Mouse (Mus musculus) forebrain, embryonic 11.5 days (tissue): ENCODE results near the gene Fads3. TPM values are rescaled to one million over a fixed set of nuclear protein-coding genes. Genes with fewer than 3 reads are reported as not detected.

Source experiments
- ATAC-seq: fragments of 200-750 bp; cut with Nextera tagmentation; replicated peaks from 2 replicates; pipeline ENCODE4 v1.8.0; 2017; ENCODE audit warnings: moderate TSS enrichment; ENCODE audit not compliant: low FRiP score
- DNase-seq: peaks from one replicate; pipeline ENCODE4 v3.0.0-alpha.2; 2017; ENCODE audit warnings: low spot score
- H3K27ac ChIP-seq: fragments of 300-500 bp; sonication (generic); 2 replicates; pipeline ENCODE4 v1.5.1; 2014; ENCODE audit warnings: low read depth, low read length
- H3K27me3 ChIP-seq: fragments of 300-500 bp; sonication (generic); 2 replicates; pipeline ENCODE4 v1.6.1; 2014; ENCODE audit warnings: mild to moderate bottlenecking, low read length, mixed read lengths; ENCODE audit not compliant: control insufficient read depth, insufficient read depth
- H3K36me3 ChIP-seq: fragments of 300-500 bp; sonication (generic); 2 replicates; pipeline ENCODE4 v1.6.1; 2014; ENCODE audit warnings: mild to moderate bottlenecking, low read length, moderate library complexity, mixed read lengths; ENCODE audit not compliant: control insufficient read depth, insufficient read depth
- H3K4me1 ChIP-seq: fragments of 300-500 bp; sonication (generic); replicated peaks from 2 replicates; pipeline ENCODE4 v1.6.1; 2014; ENCODE audit warnings: low read length, mixed read lengths; ENCODE audit not compliant: control insufficient read depth, insufficient read depth
- H3K4me2 ChIP-seq: fragments of 300-500 bp; sonication (generic); 2 replicates; pipeline ENCODE4 v1.6.1; 2014; ENCODE audit warnings: low read depth, mild to moderate bottlenecking, low read length, moderate library complexity, mixed read lengths; ENCODE audit not compliant: severe bottlenecking
- H3K4me3 ChIP-seq: fragments of 300-500 bp; sonication (generic); 2 replicates; pipeline ENCODE4 v1.5.1; 2014; ENCODE audit warnings: low read depth, low read length
- H3K9ac ChIP-seq: fragments of 300-500 bp; sonication (generic); 2 replicates; pipeline ENCODE4 v1.6.1; 2014; ENCODE audit warnings: low read length
- H3K9me3 ChIP-seq: fragments of 300-500 bp; sonication (generic); 2 replicates; pipeline ENCODE4 v1.6.1; 2016; ENCODE audit warnings: low read length, mixed read lengths; ENCODE audit not compliant: control insufficient read depth
- WGBS: fragments of 180-500 bp; shearing (Covaris S2); extraction: QIAGEN DNeasy Blood & Tissue Kit; methylation state at CpG from one replicate; pipeline ENCODE4 v1.1.7; 2014; 5-methylcytosine and 5-hydroxymethylcytosine counted together
- polyA plus RNA-seq: library from polyadenylated mRNA; unstranded; fragments of >200 nt; fragmentation: Nextera tagmentation; extraction: Ambion mirVana; gene quantifications from 2 replicates; pipeline ENCODE4 v1.2.1, GENCODE M21; 2014

The Fads3 gene
- 5.9 and 6.1 TPM in 2 replicates for polyA plus RNA-seq

- Histone ChIP-seq H3K9ac (peak within 1 kb of the TSS; percentile 63), H3K9me3 (no peaks in the 10 kb centered on the region), H3K27ac (no peak within 1 kb of the TSS), H3K27me3 (no peaks in the 10 kb centered on the region), H3K4me1 (peaks cover 4% of the 10 kb centered on the region; the same call in 1 of the 2 replicates), H3K4me3 (peak within 1 kb of the TSS; percentile 59), H3K4me2 (peak within 1 kb of the TSS; percentile 98), H3K36me3 (no peaks in the 10 kb centered on the region)
- DNase-seq (peak; percentile 89), ATAC-seq (peak; percentile 91)
- whole genome bisulfite sequencing = under 1% methylated on average over 69 of the region's 69 CpGs
Measured at GRCm38 (mm10) chr19:10041388-10042148, at the start of gene Fads3. Gene Fads3 (plus strand): TSS chr19:10041569.

GRCm38 (mm10) chr19:9992011-9992958 lies 49.1 kb upstream of the Fads3 start:
- H3K4me2 ChIP-seq = peak overlapping the region; percentile 60
- peak overlapping the region; percentile 28 for H3K4me3 ChIP-seq
- H3K4me1 ChIP-seq = no peaks in the 10 kb centered on the region
- no peak overlapping the region for H3K27ac ChIP-seq
- no peaks in the 10 kb centered on the region for H3K27me3 ChIP-seq
- WGBS = 47% methylated on average over 26 of the region's 26 CpGs
- ATAC-seq (peak; percentile 35), DNase-seq (peak; percentile 55)
- H3K36me3 ChIP-seq = no peaks in the 10 kb centered on the region
- H3K9ac ChIP-seq = peak overlapping the region; percentile 43
- no peaks in the 10 kb centered on the region for H3K9me3 ChIP-seq

GRCm38 (mm10) chr19:9993036-9993656 lies 48.2 kb upstream of the Fads3 start:
- Histone ChIP-seq H3K4me3 (peak overlapping the region; percentile 28), H3K9me3 (no peaks in the 10 kb centered on the region), H3K9ac (peak overlapping the region; percentile 43), H3K27ac (no peak overlapping the region), H3K27me3 (no peaks in the 10 kb centered on the region), H3K4me1 (no peaks in the 10 kb centered on the region), H3K36me3 (no peaks in the 10 kb centered on the region), H3K4me2 (peak overlapping the region; percentile 60)
- WGBS = 8% methylated on average over 17 of the region's 17 CpGs
- ATAC-seq = peak; percentile 91
- DNase-seq = peak; percentile 96

DNA sequence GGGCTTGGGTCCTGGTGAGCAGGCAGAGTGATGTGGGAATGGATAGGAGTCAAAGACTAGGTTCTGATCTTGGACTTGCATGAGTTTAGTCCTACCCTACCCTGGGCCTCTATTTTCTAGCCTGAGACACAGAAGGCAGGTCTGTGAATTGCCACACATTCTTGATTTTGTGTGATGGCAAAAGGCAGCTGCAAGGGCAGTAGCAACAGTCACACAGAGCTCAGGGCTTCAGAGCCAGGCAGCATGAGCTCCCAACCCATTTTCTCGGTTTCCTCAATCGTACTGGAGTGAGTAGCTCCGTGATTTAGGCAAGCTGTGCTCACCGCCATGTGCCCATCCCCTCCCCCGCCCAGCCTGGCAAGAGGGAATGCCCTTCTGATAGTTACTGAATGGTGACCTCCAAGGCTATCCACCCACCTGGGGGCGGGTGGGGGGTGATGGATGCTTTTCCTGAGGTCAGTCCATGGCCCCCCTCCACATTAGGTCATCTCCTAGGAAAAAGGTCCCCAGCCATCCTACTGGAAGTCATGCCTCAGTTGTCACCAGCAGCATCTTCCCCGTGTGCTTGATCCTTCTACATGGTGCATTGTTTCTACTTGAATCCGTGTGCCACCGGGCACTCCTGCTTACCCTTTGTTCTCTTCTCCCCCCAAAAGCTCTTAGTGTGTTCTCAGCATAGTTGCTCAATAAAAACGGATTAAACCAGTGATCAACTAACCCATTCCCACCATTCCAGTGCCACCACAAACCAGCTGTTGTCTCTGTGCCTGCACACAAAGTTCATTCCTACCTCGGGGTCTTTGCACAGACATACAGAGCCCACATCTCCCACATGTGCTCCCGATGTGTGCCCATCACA lies 43.9 kb upstream of the Fads3 start:
- 77% methylated on average over 12 of the region's 12 CpGs for WGBS
- no peak for ATAC-seq
- no peak for DNase-seq
- Histone ChIP-seq H3K4me3 (no peak overlapping the region), H3K9me3 (no peaks in the 10 kb centered on the region), H3K27ac (no peak overlapping the region), H3K4me1 (no peaks in the 10 kb centered on the region), H3K9ac (no peak overlapping the region), H3K36me3 (no peaks in the 10 kb centered on the region), H3K27me3 (no peaks in the 10 kb centered on the region), H3K4me2 (no peak overlapping the region)

- H3K27me3 ChIP-seq = no peaks in the 10 kb centered on the region
- WGBS = 79% methylated on average over 2 of the region's 2 CpGs
- H3K4me1 ChIP-seq = no peaks in the 10 kb centered on the region
- no peak overlapping the region for H3K9ac ChIP-seq
- no peak for ATAC-seq
- DNase-seq = no peak
- no peak overlapping the region for H3K4me2 ChIP-seq
- no peak overlapping the region for H3K27ac ChIP-seq
- H3K9me3 ChIP-seq = no peaks in the 10 kb centered on the region
- H3K36me3 ChIP-seq = no peaks in the 10 kb centered on the region
- H3K4me3 ChIP-seq = no peak overlapping the region
Measured at GRCm38 (mm10) chr19:9998063-9998416, 43.3 kb upstream of the Fads3 start.

GRCm38 (mm10) chr19:9998736-9999486 lies 42.5 kb upstream of the Fads3 start:
- whole genome bisulfite sequencing = 68% methylated on average over 13 of the region's 13 CpGs
- ATAC-seq (no peak), DNase-seq (no peak)

GRCm38 (mm10) chr19:10000330-10000729 lies 41.0 kb upstream of the Fads3 start:
- no peak overlapping the region for H3K9ac ChIP-seq
- no peak overlapping the region for H3K4me3 ChIP-seq
- WGBS = 27% methylated on average over 3 of the region's 3 CpGs
- H3K4me2 ChIP-seq = no peak overlapping the region
- no peaks in the 10 kb centered on the region for H3K9me3 ChIP-seq
- ATAC-seq (no peak), DNase-seq (no peak)
- H3K36me3 ChIP-seq = no peaks in the 10 kb centered on the region
- H3K27me3 ChIP-seq = no peaks in the 10 kb centered on the region
- H3K27ac ChIP-seq = no peak overlapping the region
- no peaks in the 10 kb centered on the region for H3K4me1 ChIP-seq

More at GRCm38 (mm10) chr19:9998736-9999486, 42.5 kb upstream of the Fads3 start:
- Histone ChIP-seq H3K9ac (no peak overlapping the region), H3K36me3 (no peaks in the 10 kb centered on the region), H3K27me3 (no peaks in the 10 kb centered on the region), H3K4me1 (no peaks in the 10 kb centered on the region), H3K4me3 (no peak overlapping the region), H3K9me3 (no peaks in the 10 kb centered on the region), H3K4me2 (no peak overlapping the region), H3K27ac (no peak overlapping the region)
